Mouse (Mus musculus): ENCODE measurements around the gene 4930444G20Rik. TPM values are rescaled to one million over a fixed set of nuclear protein-coding genes. Genes with fewer than 3 reads are reported as not detected.
"Not testable (repeated sequence)": the region's sequence is repeated elsewhere in the genome, so short reads cannot be mapped to it uniquely, and the experiment has no call there.

The 4930444G20Rik gene
- polyA plus RNA-seq, 1 experiment from 2014 or later = not detected

GRCm38 (mm10) chr10:22036256-22036655 lies 31.6 kb downstream of the 4930444G20Rik start:
- 12% methylated on average over 3 of the region's 3 CpGs for WGBS
- not testable (repeated sequence) for ATAC-seq (replicated peaks; ENCODE audit: low FRiP score)

GRCm38 (mm10) chr10:22034303-22034702 lies 33.6 kb downstream of the 4930444G20Rik start:
- ATAC-seq (replicated peaks; ENCODE audit: low FRiP score) (no peak), DNase-seq (ENCODE audit: low spot score) (no peak)
- Histone ChIP-seq H3K4me2 (ENCODE audit: low read depth, low read length, severe bottlenecking) (no peak overlapping the region), H3K27me3 (ENCODE audit: control insufficient read depth, insufficient read depth, low read length) (no peaks in the 10 kb centered on the region), H3K9ac (ENCODE audit: low read length) (no peak overlapping the region), H3K4me3 (ENCODE audit: low read depth, low read length) (no peak overlapping the region), H3K36me3 (ENCODE audit: control insufficient read depth, insufficient read depth, low read length) (no peaks in the 10 kb centered on the region), H3K4me1 (replicated peaks; ENCODE audit: control insufficient read depth, insufficient read depth, low read length) (no peaks in the 10 kb centered on the region), H3K9me3 (ENCODE audit: control insufficient read depth, low read length) (no peaks in the 10 kb centered on the region), H3K27ac (ENCODE audit: low read depth, low read length) (no peak overlapping the region)
- WGBS = 13% methylated on average over 9 of the region's 9 CpGs

More at GRCm38 (mm10) chr10:22036256-22036655, 31.6 kb downstream of the 4930444G20Rik start:
- H3K4me1 ChIP-seq (replicated peaks; ENCODE audit: control insufficient read depth, insufficient read depth, low read length); H3K27ac ChIP-seq (ENCODE audit: low read depth, low read length); H3K36me3 ChIP-seq (ENCODE audit: control insufficient read depth, insufficient read depth, low read length); H3K9ac ChIP-seq (ENCODE audit: low read length); H3K4me2 ChIP-seq (ENCODE audit: low read depth, low read length, severe bottlenecking); H3K4me3 ChIP-seq (ENCODE audit: low read depth, low read length); H3K27me3 ChIP-seq (ENCODE audit: control insufficient read depth, insufficient read depth, low read length); H3K9me3 ChIP-seq (ENCODE audit: control insufficient read depth, low read length): not testable (repeated sequence)
- peak; percentile 69 for DNase-seq (ENCODE audit: low spot score)

GRCm38 (mm10) chr10:22018618-22019017 lies 49.3 kb downstream of the 4930444G20Rik start:
- H3K9me3 ChIP-seq (ENCODE audit: control insufficient read depth, low read length) = no peaks in the 10 kb centered on the region
- no peak for ATAC-seq (replicated peaks; ENCODE audit: low FRiP score)
- 91% methylated on average over 4 of the region's 4 CpGs for WGBS
- H3K27ac ChIP-seq (ENCODE audit: low read depth, low read length) = no peak overlapping the region
- no peaks in the 10 kb centered on the region for H3K36me3 ChIP-seq (ENCODE audit: control insufficient read depth, insufficient read depth, low read length)
- no peak overlapping the region for H3K4me3 ChIP-seq (ENCODE audit: low read depth, low read length)
- H3K4me2 ChIP-seq (ENCODE audit: low read depth, low read length, severe bottlenecking) = no peak overlapping the region
- no peaks in the 10 kb centered on the region for H3K4me1 ChIP-seq (replicated peaks; ENCODE audit: control insufficient read depth, insufficient read depth, low read length)
- H3K9ac ChIP-seq (ENCODE audit: low read length) = no peak overlapping the region
- no peaks in the 10 kb centered on the region for H3K27me3 ChIP-seq (ENCODE audit: control insufficient read depth, insufficient read depth, low read length)
- DNase-seq (ENCODE audit: low spot score) = no peak

- H3K9me3 ChIP-seq (ENCODE audit: control insufficient read depth, low read length) = no peaks in the 10 kb centered on the region
- no peaks in the 10 kb centered on the region for H3K36me3 ChIP-seq (ENCODE audit: control insufficient read depth, insufficient read depth, low read length)
- H3K4me2 ChIP-seq (ENCODE audit: low read depth, low read length, severe bottlenecking) = no peak overlapping the region
- H3K4me3 ChIP-seq (ENCODE audit: low read depth, low read length) = no peak overlapping the region
- WGBS = 57% methylated on average over 16 of the region's 16 CpGs
- no peak for DNase-seq (ENCODE audit: low spot score)
- H3K27ac ChIP-seq (ENCODE audit: low read depth, low read length) = no peak overlapping the region
- peak; percentile 56 for ATAC-seq (replicated peaks; ENCODE audit: low FRiP score)
- H3K4me1 ChIP-seq (replicated peaks; ENCODE audit: control insufficient read depth, insufficient read depth, low read length) = no peaks in the 10 kb centered on the region
- H3K9ac ChIP-seq (ENCODE audit: low read length) = no peak overlapping the region
- H3K27me3 ChIP-seq (ENCODE audit: control insufficient read depth, insufficient read depth, low read length) = no peaks in the 10 kb centered on the region
These were observed 50.3 kb downstream of the 4930444G20Rik start for GRCm38 (mm10) chr10:22017469-22018159.

Other genes with a start within 250 kb of the 4930444G20Rik start
- gene Sgk1, start 185.9 kb downstream of the 4930444G20Rik start, polyA plus RNA-seq (2014; fragmentation: Nextera tagmentation; extraction: Ambion mirVana) = 20.7 and 24.5 TPM in 2 replicates
- 18.8 and 22.3 TPM in 2 replicates for gene E030030I06Rik, start 81.2 kb upstream of the 4930444G20Rik start, polyA plus RNA-seq (2014; fragmentation: Nextera tagmentation; extraction: Ambion mirVana)
- gene Raet1e, start 90.5 kb upstream of the 4930444G20Rik start, polyA plus RNA-seq (2014; fragmentation: Nextera tagmentation; extraction: Ambion mirVana) = 9.0 and 9.1 TPM in 2 replicates
- 0.17 and 0.44 TPM in 2 replicates for gene H60b, start 90.5 kb upstream of the 4930444G20Rik start, polyA plus RNA-seq (2014; fragmentation: Nextera tagmentation; extraction: Ambion mirVana)

Data from forebrain, embryonic 11.5 days (tissue).